Comparison of ENCODE assay signal across 8 mouse cellular contexts in genomic region chr9:44319105-44319886, GRCm38 (mm10). TPM values are rescaled to one million over a fixed set of nuclear protein-coding genes. Genes with fewer than 3 reads are reported as not detected.
A peak's percentile ranks its signal among the peaks of the same experiment; 100 is the strongest.
DNase-seq lines count a peak whose midpoint lies in the region; ATAC-seq and TF ChIP-seq lines count a peak whose summit lies in the region.

No protein-coding gene starts in this region.

- peaks cover 19% of the 10 kb centered on the region for H3K36me3 ChIP-seq in lung, embryonic 15.5 days
- H3K36me3 ChIP-seq in hindbrain, embryonic 12.5 days = peaks cover 27% of the 10 kb centered on the region
- H3K36me3 ChIP-seq in liver, postnatal 0 days (replicated peaks; ENCODE audit: insufficient read depth, low read length) = peaks cover 28% of the 10 kb centered on the region
- H3K36me3 ChIP-seq in stomach, embryonic 15.5 days = peaks cover 11% of the 10 kb centered on the region

- H3K4me3 ChIP-seq in lung, embryonic 15.5 days = peak overlapping the region; percentile 77
- H3K4me3 ChIP-seq in hindbrain, embryonic 12.5 days = peak overlapping the region; percentile 97
- peak overlapping the region; percentile 95 for H3K4me3 ChIP-seq in liver, postnatal 0 days (ENCODE audit: low read depth, low read length)
- H3K4me3 ChIP-seq in stomach, embryonic 15.5 days (replicated peaks) = peak overlapping the region; percentile 98

- in situ Hi-C loops in Patski (cut with MboI; ENCODE audit: low pct_unique_long_range_greater_than_20kb) = no loop called here

- CTCF ChIA-PET in Patski (lab: Charles Lee) = interaction anchor here (0.6 to 1.9 kb wide), 2 partner anchors 10 to 12 kb away, joined by 3 to 7 read pairs; no protein-coding TSS in a partner anchor

- 2% methylated on average over 37 of the region's 37 CpGs for WGBS in lung, embryonic 15.5 days
- 2% methylated on average over 37 of the region's 37 CpGs for WGBS in hindbrain, embryonic 12.5 days
- WGBS in liver, postnatal 0 days (ENCODE audit: insufficient replicate concordance) = 3% methylated on average over 36 of the region's 37 CpGs
- 3% methylated on average over 37 of the region's 37 CpGs for WGBS in stomach, embryonic 15.5 days

- H3K4me2 ChIP-seq in lung, embryonic 15.5 days = peak overlapping the region; percentile 85
- peak overlapping the region; percentile 95 for H3K4me2 ChIP-seq in hindbrain, embryonic 12.5 days (replicated peaks)
- H3K4me2 ChIP-seq in liver, postnatal 0 days (ENCODE audit: low read depth, low read length) = peak overlapping the region; percentile 92
- H3K4me2 ChIP-seq in stomach, embryonic 15.5 days = peak overlapping the region; percentile 88

- POLR2A ChIA-PET in Patski (lab: Charles Lee) = interaction anchor here (0.9 to 2.8 kb wide), 4 partner anchors 10 to 172 kb away, joined by 3 to 16 read pairs (median 4); partner anchors contain the start of gene H2afx

- H3K9me3 ChIP-seq in lung, embryonic 15.5 days = no peaks in the 10 kb centered on the region
- H3K9me3 ChIP-seq in hindbrain, embryonic 12.5 days (replicated peaks) = no peaks in the 10 kb centered on the region
- H3K9me3 ChIP-seq in liver, postnatal 0 days (ENCODE audit: low read length) = no peaks in the 10 kb centered on the region
- H3K9me3 ChIP-seq in stomach, embryonic 15.5 days = no peaks in the 10 kb centered on the region

- no peak for TF ChIP-seq CTCF in Patski (IDR thresholded peaks at IDR 0.05)
- no peak for TF ChIP-seq CTCF in liver, postnatal 0 days (IDR thresholded peaks at IDR 0.05; ENCODE audit: low read depth)

- H3K27ac ChIP-seq in lung, embryonic 15.5 days = peak overlapping the region; percentile 56
- peak overlapping the region; percentile 80 for H3K27ac ChIP-seq in hindbrain, embryonic 12.5 days
- H3K27ac ChIP-seq in liver, postnatal 0 days (ENCODE audit: low read depth) = peak overlapping the region; percentile 85
- H3K27ac ChIP-seq in stomach, embryonic 15.5 days = peak overlapping the region; percentile 64

- ATAC-seq in lung, embryonic 15.5 days (ENCODE audit: borderline replicate concordance, extremely low read depth, low FRiP score, low TSS enrichment) = 0 out of 2 replicates have a peak, but pooled peaks have one; percentile 5
- ATAC-seq in Patski = peak; percentile 27
- ATAC-seq in hindbrain, embryonic 12.5 days (ENCODE audit: low FRiP score) = no peak
- no peak; the same call in 1 of the 2 replicates for ATAC-seq in liver, postnatal 0 days
- 0 out of 2 replicates have a peak, but pooled peaks have one; percentile 0 for ATAC-seq in stomach, embryonic 15.5 days (ENCODE audit: insufficient read depth, low FRiP score, low read depth)

- peaks cover 25% of the 10 kb centered on the region for H3K4me1 ChIP-seq in lung, embryonic 15.5 days
- H3K4me1 ChIP-seq in hindbrain, embryonic 12.5 days = peaks cover 31% of the 10 kb centered on the region
- H3K4me1 ChIP-seq in liver, postnatal 0 days (ENCODE audit: insufficient read depth) = peaks cover 40% of the 10 kb centered on the region
- peaks cover 30% of the 10 kb centered on the region for H3K4me1 ChIP-seq in stomach, embryonic 15.5 days

- H3K27me3 ChIP-seq in lung, embryonic 15.5 days = no peaks in the 10 kb centered on the region
- H3K27me3 ChIP-seq in Patski = no peaks in the 10 kb centered on the region
- no peaks in the 10 kb centered on the region for H3K27me3 ChIP-seq in hindbrain, embryonic 12.5 days
- H3K27me3 ChIP-seq in liver, postnatal 0 days (ENCODE audit: insufficient read depth, low read length) = no peaks in the 10 kb centered on the region
- H3K27me3 ChIP-seq in stomach, embryonic 15.5 days (replicated peaks) = no peaks in the 10 kb centered on the region

- peak overlapping the region; percentile 74 for H3K9ac ChIP-seq in lung, embryonic 15.5 days
- H3K9ac ChIP-seq in hindbrain, embryonic 12.5 days = peak overlapping the region; percentile 96
- peak overlapping the region; percentile 81 for H3K9ac ChIP-seq in liver, postnatal 0 days (replicated peaks)
- H3K9ac ChIP-seq in stomach, embryonic 15.5 days = peak overlapping the region; percentile 81

- no peak for TF ChIP-seq EP300 in liver, postnatal 0 days (IDR thresholded peaks at IDR 0.05; ENCODE audit: low read depth)

- DNase-seq in lung, adult 18-20 months = no peak
- no peak for DNase-seq in Patski (ENCODE audit: low read depth, low spot score)
- DNase-seq in embryo, embryonic 11 days = peak; percentile 38
- DNase-seq in liver, postnatal 0 days = peak; percentile 55
- no peak for DNase-seq in layer of hippocampus, adult 8-10 months (ENCODE audit: low spot score in 2 of 2)

RNA-seq across cellular contexts. Expression of gene C2cd2l, which starts 0.8 kb away (rescaled TPM):
- polyA plus RNA-seq in lung, embryonic 15.5 days (2015; fragmentation: Nextera tagmentation; extraction: Ambion mirVana) = 6.8 and 8.5 TPM in 2 replicates
- 29.5 TPM for polyA plus RNA-seq in Patski (2021)
- 20.2 and 22.2 TPM in 2 replicates for polyA plus RNA-seq in hindbrain, embryonic 12.5 days (2016; fragmentation: Nextera tagmentation; extraction: Ambion mirVana)
- polyA plus RNA-seq in liver, postnatal 0 days (2015; fragmentation: Nextera tagmentation; extraction: Ambion mirVana) = 10.1 and 11.4 TPM in 2 replicates
- polyA plus RNA-seq in stomach, embryonic 15.5 days (2015; fragmentation: Nextera tagmentation; extraction: Ambion mirVana) = 7.9 and 10.1 TPM in 2 replicates
- 100 to 1,000 TPM; 177 to 228 (median 205) TPM for total RNA-seq in layer of hippocampus, adult 8-10 months (2022)

RNA-seq across cellular contexts. Expression of gene Dpagt1, which starts 6.5 kb away (rescaled TPM):
- 33.5 and 36.5 TPM in 2 replicates for polyA plus RNA-seq in lung, embryonic 15.5 days (2015; fragmentation: Nextera tagmentation; extraction: Ambion mirVana)
- 37.0 TPM for polyA plus RNA-seq in Patski (2021)
- polyA plus RNA-seq in hindbrain, embryonic 12.5 days (2016; fragmentation: Nextera tagmentation; extraction: Ambion mirVana) = 37.3 and 41.3 TPM in 2 replicates
- 19.0 and 19.4 TPM in 2 replicates for polyA plus RNA-seq in liver, postnatal 0 days (2015; fragmentation: Nextera tagmentation; extraction: Ambion mirVana)
- 33.2 and 33.5 TPM in 2 replicates for polyA plus RNA-seq in stomach, embryonic 15.5 days (2015; fragmentation: Nextera tagmentation; extraction: Ambion mirVana)
- 10 to 100 TPM; 15.1 to 19.7 (median 16.1) TPM for total RNA-seq in layer of hippocampus, adult 8-10 months (2022)

RNA-seq across cellular contexts. Expression of gene Hinfp, which starts 13.8 kb away (rescaled TPM):
- 21.4 and 21.7 TPM in 2 replicates for polyA plus RNA-seq in lung, embryonic 15.5 days (2015; fragmentation: Nextera tagmentation; extraction: Ambion mirVana)
- polyA plus RNA-seq in Patski (2021) = 18.1 TPM
- polyA plus RNA-seq in hindbrain, embryonic 12.5 days (2016; fragmentation: Nextera tagmentation; extraction: Ambion mirVana) = 28.9 and 32.5 TPM in 2 replicates
- polyA plus RNA-seq in liver, postnatal 0 days (2015; fragmentation: Nextera tagmentation; extraction: Ambion mirVana) = 4.5 and 6.3 TPM in 2 replicates
- 20.3 and 21.4 TPM in 2 replicates for polyA plus RNA-seq in stomach, embryonic 15.5 days (2015; fragmentation: Nextera tagmentation; extraction: Ambion mirVana)
- total RNA-seq in layer of hippocampus, adult 8-10 months (2022) = 10 to 100 TPM; 32.0 to 40.3 (median 38.4) TPM

RNA-seq across cellular contexts. Expression of gene H2afx, which starts 15.2 kb away (rescaled TPM):
- 357 and 365 TPM in 2 replicates for polyA plus RNA-seq in lung, embryonic 15.5 days (2015; fragmentation: Nextera tagmentation; extraction: Ambion mirVana)
- 80.2 TPM for polyA plus RNA-seq in Patski (2021)
- 273 and 290 TPM in 2 replicates for polyA plus RNA-seq in hindbrain, embryonic 12.5 days (2016; fragmentation: Nextera tagmentation; extraction: Ambion mirVana)
- 152 and 164 TPM in 2 replicates for polyA plus RNA-seq in liver, postnatal 0 days (2015; fragmentation: Nextera tagmentation; extraction: Ambion mirVana)
- 260 and 267 TPM in 2 replicates for polyA plus RNA-seq in stomach, embryonic 15.5 days (2015; fragmentation: Nextera tagmentation; extraction: Ambion mirVana)
- total RNA-seq in layer of hippocampus, adult 8-10 months (2022) = 10 to 100 TPM; 40.3 to 44.3 (median 41.6) TPM

RNA-seq across cellular contexts. Expression of gene Hmbs, which starts 24.7 kb away (rescaled TPM):
- polyA plus RNA-seq in lung, embryonic 15.5 days (2015; fragmentation: Nextera tagmentation; extraction: Ambion mirVana) = 123 and 135 TPM in 2 replicates
- polyA plus RNA-seq in Patski (2021) = 46.8 TPM
- 99.4 and 103 TPM in 2 replicates for polyA plus RNA-seq in hindbrain, embryonic 12.5 days (2016; fragmentation: Nextera tagmentation; extraction: Ambion mirVana)
- 517 and 539 TPM in 2 replicates for polyA plus RNA-seq in liver, postnatal 0 days (2015; fragmentation: Nextera tagmentation; extraction: Ambion mirVana)
- 155 and 202 TPM in 2 replicates for polyA plus RNA-seq in stomach, embryonic 15.5 days (2015; fragmentation: Nextera tagmentation; extraction: Ambion mirVana)
- 10 to 100 TPM; 20.2 to 26.9 (median 25.3) TPM for total RNA-seq in layer of hippocampus, adult 8-10 months (2022)

Comparison
In these comparisons a context has a peak if more than half of its experiments do, and no peak if none do; other contexts are left out.
1. ATAC-seq: peak in lung, embryonic 15.5 days (single experiment), Patski (single experiment) and stomach, embryonic 15.5 days (single experiment); none in hindbrain, embryonic 12.5 days (single experiment) and liver, postnatal 0 days (single experiment).
2. DNase-seq: peak in embryo, embryonic 11 days (single experiment) and liver, postnatal 0 days (single experiment); none in lung, adult 18-20 months (0 of 2), Patski (single experiment) and layer of hippocampus, adult 8-10 months (0 of 2).
3. Peak in every context shown above with its lines, with median percentiles within 50 percentile points of each other: H3K27ac ChIP-seq, H3K4me2 ChIP-seq, H3K4me3 ChIP-seq and H3K9ac ChIP-seq.